Mouse (Mus musculus): ENCODE data around the gene Gsdme.

The Gsdme gene

DNA sequence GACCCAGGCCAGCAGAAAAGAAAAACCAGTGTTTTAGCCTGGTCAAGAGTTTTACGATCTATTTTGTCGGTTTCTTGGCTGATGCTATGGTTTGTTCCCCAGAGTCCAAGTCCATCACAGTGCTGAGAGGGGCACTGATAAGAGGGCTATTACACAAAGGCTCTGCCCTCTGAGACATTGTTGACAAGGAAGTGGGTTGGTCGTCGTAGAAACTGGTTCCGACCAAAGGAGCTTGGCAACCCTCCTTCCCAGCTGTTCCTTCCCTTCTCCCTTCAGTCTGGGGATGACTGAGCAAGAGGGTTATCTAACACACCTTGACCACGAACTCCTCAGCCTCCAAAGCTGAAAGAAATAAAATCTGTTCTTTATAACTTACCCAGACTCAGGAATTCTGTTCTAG, at the start of gene Gsdme:
TSS of gene Gsdme (minus strand) at position 193 of the 400 bp plus-strand sequence.
- DNase-seq: no peak

DNA sequence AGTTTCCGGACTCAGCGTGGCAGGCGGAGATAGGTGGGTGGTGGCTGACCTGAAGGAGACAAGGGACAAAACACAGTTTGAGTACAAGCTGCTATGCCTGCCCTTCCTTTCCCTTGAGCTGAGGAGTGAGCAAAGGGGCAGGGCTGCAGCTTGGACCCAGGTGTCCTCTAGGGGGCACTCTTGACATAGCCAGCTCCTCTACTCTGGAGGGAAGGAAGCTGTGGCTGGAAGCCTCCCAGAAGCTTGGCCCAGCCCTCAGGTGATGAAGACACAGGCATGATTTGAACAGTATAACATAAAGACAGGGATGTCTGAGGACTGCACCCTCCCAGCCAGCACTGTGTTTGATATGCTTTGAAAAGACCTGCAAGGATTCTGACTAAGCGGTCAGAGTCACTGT, 49.0 kb upstream of the Gsdme start:
- peak; percentile 56 to 65 for DNase-seq

DNA sequence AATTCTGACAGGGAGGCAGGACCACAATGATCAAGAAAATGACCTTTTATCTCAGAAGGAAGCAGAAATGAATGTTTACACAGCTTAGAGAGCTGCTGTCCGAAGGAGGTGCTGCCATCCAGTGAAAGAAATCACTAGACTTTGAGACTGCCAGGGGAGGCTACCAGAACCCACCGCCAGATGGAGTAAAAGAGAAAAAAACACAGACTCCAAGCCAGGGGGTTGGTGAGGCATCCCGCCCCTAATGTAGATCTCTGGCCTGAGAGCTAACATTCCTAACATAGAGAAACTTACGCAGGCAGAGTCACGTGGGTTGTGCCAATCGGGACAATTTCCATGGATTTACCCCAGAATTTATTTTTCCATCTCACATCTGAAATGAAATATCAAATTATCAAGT, 45.4 kb upstream of the Gsdme start:
- DNase-seq: no peak

DNA sequence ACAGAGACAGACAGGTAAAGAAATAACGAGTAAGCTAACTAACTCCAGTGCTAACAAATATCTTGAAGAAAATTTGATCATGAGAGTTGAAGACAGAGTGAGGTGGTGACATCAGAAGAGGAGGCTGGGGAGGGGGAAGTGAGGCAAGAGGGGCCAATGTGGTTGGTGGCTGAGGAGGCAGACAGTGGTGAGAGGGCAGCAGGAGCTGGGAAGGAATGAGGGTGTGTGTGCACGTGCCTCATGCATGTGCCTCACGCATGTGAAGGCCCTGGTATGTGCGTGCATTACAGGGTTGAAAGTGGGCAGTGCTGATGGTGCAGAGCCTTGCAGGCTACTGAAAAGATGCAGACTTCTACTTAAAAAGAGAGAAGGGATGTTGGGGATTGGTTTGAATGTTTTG, 43.0 kb upstream of the Gsdme start:
- no peak for DNase-seq

DNA sequence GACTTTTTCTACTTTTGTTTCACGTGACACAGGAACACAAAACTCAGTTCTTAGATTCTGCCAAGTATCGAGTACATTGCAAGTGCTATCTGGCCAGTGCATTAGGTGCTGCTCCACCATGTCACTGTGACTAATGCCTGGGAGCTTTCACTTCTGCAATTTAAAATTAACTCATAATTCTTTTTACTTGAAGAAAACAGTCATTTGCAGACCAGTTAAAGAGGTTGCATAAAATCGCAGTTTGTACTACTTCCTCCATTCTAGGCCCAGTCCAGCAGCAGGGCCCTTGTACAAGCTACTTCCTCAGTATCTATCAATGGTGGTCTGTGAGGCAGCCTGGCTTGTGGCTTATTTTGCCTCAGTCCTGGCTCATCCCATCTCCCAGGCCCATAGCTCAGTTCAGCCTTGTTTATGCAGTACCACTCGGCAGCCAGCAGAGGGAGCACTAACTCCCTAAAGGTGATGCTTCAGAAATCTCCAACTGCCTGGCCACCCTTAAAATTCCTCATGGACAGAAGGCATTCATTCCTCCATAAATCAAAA, 41.4 kb upstream of the Gsdme start:
- peak; percentile 18 to 42 for DNase-seq

DNA sequence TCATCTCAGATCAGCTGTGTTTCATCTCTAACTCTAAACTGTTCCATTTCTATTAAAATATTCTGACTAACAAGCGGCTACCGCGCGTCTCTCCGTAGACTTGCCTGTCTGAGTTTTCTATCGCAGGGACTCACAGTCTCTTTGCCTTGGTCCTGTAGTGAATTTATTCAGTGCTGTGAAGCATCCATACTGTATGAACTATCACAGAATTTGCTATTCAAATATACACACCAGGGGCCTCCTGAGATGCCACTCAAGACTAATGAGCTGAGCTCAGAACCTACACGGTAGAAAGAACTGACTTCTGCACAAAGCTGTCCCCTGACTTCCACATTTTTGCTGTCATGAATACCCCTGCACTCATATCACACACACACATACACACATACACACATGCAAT, 37.5 kb upstream of the Gsdme start:
- DNase-seq: no peak

GRCm38 (mm10) chr6:50300622-50301021, 37.0 kb upstream of the Gsdme start:
- DNase-seq: no peak

GRCm38 (mm10) chr6:50299071-50299470, 35.4 kb upstream of the Gsdme start:
- no peak for DNase-seq

DNA sequence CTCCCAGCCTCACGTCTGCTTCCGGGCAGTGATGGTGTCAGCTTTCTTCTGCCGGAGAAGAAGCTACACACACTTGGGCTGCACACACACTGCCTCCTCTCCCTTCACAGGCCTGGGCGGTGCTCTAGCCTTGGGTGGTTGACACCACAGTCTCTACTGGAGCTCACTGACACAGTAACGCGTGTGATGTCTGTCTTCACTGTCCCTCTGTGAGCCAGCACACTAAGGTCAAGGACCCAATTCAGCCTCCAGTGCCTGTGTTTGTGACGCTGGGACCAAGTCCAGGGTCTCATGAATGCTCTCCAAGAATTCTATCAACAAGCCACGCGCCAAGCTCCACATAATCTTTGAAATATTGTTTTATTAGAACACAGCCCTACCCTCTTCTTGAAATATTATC, 34.0 kb upstream of the Gsdme start:
- DNase-seq: no peak

GRCm38 (mm10) chr6:50295136-50295535, 31.5 kb upstream of the Gsdme start:
- no peak for DNase-seq

- peak; percentile 17 to 58 for DNase-seq
These were observed 30.5 kb upstream of the Gsdme start for GRCm38 (mm10) chr6:50294128-50294527.

DNA sequence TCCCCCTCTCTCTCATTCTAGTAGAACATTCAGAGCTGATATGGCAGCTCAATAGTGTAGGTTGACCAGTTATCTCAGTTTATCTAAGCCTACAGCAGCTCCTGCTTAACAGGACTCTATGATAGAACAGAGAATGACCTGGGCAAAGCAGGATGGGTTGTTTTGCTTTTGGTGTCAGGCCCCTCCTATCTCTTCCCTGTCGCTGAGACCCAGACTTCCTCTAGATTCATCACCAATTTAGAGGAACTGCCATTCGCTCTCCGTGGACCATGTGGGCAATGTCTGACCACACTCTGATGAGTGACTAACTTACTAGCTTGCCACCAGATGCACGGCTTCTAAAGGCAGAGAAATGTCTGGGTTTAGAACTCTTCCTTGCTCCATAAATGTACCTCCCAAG, 28.0 kb upstream of the Gsdme start:
- no peak for DNase-seq

- DNase-seq: no peak
These were observed 23.2 kb upstream of the Gsdme start for GRCm38 (mm10) chr6:50286881-50287280.

- no peak for DNase-seq
These were observed 16.0 kb upstream of the Gsdme start for GRCm38 (mm10) chr6:50279642-50280041.

DNA sequence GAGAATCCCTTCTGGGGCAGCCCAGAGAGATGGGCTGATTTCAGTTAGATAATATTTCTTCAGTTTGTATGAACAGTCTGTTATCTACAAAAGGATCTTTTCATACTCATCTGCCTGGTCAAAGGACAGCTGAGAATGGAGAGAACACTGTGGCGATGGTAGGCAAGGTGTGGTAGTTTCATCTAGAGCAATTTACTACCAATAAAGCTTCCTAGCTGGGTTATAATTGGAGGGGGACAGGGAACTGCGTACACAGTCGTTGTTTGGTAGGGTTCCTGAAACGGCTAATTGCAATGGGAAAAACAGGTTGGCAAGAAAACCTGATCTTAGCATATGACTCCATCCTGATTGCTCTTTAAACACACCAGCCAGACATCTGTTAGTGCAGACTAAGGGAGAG, 10.3 kb upstream of the Gsdme start:
- DNase-seq: no peak

DNA sequence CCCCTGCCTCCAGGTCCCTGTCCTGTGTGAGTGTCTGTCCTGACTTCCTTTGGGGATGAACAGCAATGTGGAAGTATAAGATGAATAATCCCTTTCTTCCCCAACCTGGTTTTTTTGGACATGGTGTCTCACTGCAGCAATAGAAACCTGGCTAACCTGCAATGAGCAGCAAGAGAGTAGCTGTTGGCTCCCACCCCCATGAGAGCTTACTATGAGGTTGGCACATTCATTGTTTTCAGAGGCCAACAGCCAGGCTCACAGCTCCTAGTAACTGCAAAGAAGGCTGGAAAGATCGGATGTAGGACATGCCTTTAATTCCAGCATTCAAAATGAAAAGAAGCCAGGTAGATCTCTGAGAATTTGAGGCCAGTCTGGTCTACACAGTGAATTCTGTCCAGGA, 9.8 kb upstream of the Gsdme start:
- DNase-seq: no peak

GRCm38 (mm10) chr6:50262310-50262709, 1.4 kb downstream of the Gsdme start:
- DNase-seq: no peak

- DNase-seq: no peak
These were observed 1.8 kb downstream of the Gsdme start for GRCm38 (mm10) chr6:50261922-50262261.

DNA sequence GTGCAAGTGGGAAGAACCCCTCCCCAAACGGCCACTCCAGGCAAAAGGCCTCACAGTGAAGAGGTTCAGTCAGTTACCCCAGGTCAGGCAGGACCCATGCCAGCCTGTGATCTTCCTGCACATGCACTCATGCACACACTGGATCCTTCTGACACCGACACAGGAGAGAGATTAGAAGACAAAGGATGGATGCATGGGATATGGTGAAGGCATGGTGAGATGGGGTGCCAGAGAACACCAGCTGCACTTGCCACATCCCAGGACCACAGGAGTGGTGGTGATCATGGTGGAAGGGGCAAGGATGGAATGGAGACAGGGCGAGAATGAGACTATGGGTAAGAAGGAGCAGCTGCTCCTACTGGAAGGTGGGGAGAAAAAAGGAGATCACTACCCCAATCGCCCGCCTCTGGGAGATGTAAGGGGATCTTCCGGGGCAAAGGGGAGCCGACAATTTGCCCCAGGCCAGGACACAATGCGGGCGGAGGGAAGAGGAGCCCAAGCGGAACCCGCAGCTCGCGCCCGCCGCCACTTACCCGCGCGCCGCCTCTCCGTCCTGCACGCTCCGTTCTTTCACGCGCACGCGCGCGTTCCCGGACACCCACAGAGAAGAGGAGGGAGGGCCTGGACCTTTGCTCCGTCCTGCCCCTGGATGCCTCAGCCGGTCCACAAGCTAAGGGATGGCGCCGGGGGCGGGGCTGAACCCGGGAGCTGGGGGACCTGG, 2.3 kb downstream of the Gsdme start:
- peak; percentile 51 to 63 for DNase-seq

DNA sequence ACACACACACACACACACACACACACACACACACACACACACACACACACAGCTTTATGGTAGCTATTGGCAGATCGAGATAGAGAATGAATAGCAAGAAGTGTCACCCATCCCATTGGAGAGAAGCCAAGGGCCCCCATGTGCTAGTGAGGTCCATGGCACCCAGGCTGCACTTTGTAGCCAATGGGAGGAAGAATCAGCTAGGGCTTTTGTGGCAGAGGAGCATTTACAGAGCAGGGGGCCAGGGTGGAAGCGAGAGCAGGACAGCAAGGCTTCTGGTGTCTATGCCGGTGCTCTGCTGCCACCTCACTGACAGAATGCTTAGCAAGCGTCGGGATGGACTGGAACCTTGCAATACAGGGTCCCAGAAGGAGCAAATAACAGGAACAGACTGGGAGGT, 8.3 kb downstream of the Gsdme start:
- no peak for DNase-seq

DNA sequence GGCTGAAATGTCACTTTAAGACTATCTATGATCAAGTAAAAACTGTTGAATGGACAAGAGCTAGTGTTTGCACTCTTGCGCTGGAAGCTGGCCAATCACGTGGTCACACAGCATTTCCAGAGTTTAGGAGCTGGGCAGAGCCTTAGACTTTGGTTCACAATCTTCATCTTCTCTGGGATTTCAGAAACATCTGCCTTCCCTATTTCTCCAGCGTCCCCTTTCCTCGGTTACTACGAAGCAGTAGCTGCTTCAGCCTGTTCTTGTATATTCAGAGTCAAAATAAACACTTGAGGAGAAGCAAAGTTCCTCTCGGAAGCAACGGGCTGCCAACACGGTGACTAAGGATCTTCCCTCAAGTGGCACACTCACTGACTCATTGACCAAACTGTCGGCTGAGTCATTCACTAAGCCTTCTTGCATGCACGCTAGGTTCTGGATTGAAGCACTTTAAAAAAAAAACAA, 8.9 kb downstream of the Gsdme start:
- no peak for DNase-seq

GRCm38 (mm10) chr6:50252690-50253089, 11.0 kb downstream of the Gsdme start:
- peak; percentile 51 to 74 for DNase-seq

DNA sequence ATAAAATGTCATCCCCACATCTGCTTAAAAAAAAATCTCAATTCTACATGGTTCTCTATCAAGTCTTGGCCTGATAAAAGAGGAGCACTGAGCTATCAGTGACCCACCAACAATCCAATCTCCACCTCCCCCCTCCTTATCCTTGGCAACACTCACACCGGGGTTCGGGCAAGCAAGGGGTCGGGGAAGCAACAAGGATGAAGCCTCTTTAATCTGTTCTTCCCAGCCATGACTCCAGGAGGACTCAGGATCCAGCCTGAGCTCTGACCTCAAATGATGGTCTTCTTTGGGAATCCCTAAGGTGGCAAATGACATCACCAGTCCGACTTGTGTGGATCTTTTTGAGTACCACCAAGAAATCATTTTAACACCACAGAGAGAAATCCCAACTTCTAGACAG, 15.9 kb downstream of the Gsdme start:
- no peak for DNase-seq

GRCm38 (mm10) chr6:50247356-50247755, 16.3 kb downstream of the Gsdme start:
- no peak for DNase-seq

GRCm38 (mm10) chr6:50244967-50245366, 18.7 kb downstream of the Gsdme start:
- no peak for DNase-seq

Data from thymus, adult 18-20 months (tissue).